Mouse (Mus musculus) lung, postnatal 14 days (tissue): ENCODE measurements around the gene Synj2.
A peak's percentile ranks its signal among the peaks of the same experiment; 100 is the strongest.

Experiments used
- DNase-seq: peaks from one replicate; pipeline ENCODE4 v3.0.0; 2021

The Synj2 gene

DNA sequence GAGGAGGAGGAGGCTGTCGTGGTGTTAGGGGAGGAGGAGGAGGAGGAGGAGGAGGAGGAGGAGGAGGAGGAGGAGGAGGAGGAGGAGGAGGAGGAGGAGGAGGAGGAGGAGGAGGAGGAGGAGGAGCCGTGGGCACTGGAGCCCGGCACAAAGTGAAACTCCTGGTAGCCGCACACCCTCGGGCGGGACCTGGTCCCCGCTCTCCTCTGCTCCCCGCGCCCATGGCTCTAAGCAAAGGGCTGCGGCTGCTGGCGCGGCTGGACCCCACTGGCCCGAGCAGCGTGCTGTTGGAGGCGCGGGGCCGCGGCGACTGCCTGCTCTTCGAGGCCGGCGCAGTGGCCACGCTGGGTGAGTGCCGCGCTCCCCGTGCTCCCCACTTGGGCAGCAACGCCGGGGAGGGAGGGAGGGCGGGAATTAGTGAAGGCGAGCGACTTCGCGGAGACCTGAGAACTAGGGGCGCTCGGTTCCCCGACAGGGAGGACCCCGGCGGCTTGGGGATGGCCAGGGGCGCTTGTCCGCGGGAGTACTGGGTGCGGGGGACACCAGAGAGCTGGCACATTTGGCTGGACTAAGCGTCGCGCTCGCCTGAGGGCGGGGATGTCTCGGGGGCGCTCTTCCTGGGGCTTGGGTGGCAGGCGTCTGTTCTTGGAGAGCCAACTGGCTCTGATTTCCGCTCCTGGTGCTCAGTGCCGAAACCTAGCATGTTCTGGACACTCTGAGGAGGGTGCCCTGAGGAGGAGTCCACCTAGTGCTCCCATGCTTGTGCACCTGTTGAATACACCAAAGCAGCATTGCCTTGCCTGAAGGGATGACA, at the start of gene Synj2:
Synj2 (plus strand) TSS at position 51 of the 814 bp plus-strand sequence.
- peak; percentile 61 for DNase-seq

GRCm38 (mm10) chr17:5891933-5892683, 49.0 kb upstream of the Synj2 start:
- DNase-seq, result no peak

DNA sequence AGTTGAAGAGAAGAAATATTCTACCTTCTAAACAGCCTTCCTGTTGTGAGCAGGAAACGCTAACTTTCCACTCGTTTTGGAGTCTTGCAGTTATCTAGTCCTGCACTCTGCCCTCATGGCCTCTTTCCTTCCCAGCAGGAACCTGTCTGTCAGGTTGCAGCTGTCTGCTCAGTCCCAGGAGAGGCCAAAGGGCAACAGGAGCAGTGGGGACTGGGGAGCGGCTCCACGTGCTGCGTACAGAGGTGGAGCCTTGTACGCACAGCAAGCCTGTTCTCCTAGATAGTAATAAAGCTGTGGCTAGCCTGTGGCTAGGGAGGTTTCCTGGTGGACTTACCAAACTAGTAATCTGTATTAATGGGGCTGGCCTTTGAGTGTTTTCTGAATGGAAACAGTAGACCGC, 48.0 kb upstream of the Synj2 start:
- no peak for DNase-seq

DNA sequence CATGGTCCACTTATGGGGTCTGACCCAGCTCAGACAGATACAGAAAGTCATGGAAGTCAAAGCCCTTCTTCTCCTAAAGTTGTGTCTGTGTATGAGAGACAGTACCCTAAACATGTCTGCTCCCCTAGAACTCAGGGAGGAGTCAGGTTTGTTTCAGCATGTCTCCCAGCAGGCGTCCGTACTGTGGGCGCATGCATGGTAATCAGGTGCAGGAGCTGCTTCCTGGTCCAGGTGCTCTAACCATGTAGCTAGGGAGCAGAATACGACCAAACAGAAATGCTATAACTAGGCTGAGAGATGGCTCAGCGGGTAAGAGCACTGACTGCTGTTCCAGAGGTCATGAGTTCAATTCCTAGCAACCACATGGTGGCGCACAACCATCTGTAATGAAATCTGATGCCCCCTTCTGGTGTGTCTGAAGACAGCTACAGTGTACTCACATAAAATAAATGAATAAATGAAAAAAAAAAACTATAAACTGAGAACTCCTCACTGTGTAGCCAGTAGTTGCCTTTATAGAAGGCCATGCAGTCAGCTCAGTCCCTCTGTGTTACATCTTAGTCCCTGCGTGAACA, 47.4 kb upstream of the Synj2 start:
- DNase-seq, result no peak

- DNase-seq, result no peak
Measured at GRCm38 (mm10) chr17:5896066-5896465, 45.0 kb upstream of the Synj2 start.

- no peak for DNase-seq
Measured at GRCm38 (mm10) chr17:5896607-5897006, 44.5 kb upstream of the Synj2 start.

DNA sequence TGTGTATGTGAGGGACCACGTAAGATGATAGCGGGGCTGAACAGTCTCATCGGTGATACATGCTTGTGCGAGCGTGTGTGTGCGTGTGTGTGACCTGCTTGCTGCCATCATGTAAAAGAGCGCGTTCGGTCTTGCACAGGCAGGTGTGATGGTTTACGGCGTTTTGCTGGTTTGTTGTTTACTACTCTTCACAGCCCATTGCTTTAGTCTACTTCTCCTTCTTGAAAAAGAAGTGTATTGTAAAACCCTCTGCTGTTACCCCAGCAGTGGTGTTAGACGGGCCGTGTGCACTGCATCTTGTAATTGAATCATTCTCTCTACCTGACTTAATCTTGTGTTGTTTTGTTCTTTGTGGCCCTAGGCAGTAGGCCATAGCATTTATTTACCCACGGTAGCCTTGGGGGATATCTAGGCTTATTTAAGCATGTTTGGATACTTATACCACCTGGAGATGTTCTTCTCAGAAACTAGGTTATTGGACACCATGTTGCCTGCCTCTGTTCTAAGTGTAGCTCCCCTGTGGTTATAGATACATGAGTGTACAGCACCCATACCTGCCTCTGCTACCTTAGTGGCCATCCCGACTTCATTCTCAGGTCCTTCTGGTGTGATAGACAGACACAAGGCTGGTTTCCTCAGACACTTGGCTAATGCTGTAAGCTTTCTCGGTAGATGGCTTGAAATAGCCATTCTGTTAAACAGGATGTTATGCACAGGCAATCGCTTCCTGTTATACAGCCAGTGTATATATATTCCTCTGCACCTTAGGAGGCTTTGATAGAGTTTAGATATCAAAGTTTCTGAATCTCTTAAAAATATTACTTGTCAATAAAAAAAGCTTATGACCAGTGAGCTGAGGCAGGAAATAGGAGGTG, 43.5 kb upstream of the Synj2 start:
- DNase-seq, result no peak

DNA sequence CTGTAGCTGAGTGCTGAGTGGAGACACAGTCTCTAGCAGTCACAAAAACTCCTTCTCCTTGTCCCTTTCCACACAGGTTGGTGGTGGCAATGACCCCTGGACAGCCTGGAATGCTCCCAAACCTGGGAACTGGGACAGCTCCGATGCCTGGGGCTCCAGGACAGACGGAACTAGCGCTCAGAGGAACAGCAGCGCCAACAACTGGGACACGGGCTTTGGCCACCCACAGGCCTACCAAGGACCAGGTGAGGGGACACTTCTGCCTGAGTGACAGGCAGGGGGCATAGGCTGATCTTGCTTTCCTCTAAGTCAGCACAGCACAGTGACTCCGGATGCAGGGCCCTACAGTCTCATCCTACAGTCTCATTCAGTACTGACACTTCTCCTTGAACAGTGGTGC, 41.8 kb upstream of the Synj2 start:
- no peak for DNase-seq

- DNase-seq, result no peak
Measured at GRCm38 (mm10) chr17:5901381-5901780, 39.7 kb upstream of the Synj2 start.

DNA sequence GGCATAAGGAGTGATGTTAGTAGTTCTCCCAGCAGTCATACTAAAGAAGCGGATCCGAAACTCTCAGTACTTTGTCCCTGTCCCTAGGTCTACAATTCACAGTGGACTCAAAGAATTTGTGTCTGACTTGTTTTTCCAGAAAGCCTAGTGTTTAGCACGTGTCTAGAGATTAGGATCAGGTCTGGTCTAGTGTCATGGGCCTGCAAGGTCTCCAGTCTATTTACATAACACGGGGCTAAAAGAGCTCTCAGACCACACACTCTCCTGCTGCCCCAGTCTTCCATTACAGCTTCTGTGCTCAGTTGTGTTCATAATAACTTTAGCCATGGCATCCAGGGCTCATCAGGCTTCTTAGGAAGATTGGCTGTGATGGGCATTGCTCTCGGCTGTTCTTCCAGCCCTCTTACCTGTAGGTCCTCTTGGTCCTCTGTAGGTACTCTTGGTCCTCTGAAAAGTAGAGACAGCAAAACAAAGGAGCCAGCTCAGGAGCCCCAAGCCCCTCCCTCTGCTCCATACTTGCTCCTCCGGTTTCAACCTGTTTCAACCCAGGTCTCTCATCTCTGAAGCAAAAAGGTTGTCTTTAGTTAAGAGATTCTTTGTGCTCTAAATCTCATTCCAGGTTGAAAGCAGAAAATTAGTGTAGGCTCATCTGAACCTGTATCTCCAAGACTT, 37.3 kb upstream of the Synj2 start:
- no peak for DNase-seq

GRCm38 (mm10) chr17:5909681-5910080, 31.4 kb upstream of the Synj2 start:
- DNase-seq, result no peak

GRCm38 (mm10) chr17:5911591-5911990, 29.5 kb upstream of the Synj2 start:
- no peak for DNase-seq

DNA sequence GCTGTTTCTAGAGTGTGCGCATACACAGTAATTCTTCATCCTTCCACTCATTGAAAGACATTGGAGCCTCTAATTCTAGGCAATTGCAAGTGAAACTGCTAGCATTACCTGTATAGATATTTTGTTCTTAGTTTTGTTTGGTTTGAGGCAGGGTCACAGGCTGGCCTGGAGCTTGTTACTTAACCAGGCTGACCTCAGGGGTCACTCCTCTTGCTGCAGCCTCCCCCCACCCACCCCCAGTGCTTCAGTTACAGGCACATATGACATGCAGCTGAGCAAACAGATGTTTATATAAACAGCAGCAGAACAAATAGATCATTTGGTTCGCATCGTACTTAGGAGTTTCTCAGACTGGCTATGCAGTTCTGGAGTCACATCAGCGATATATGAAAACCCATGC, 28.3 kb upstream of the Synj2 start:
- DNase-seq, result no peak

DNA sequence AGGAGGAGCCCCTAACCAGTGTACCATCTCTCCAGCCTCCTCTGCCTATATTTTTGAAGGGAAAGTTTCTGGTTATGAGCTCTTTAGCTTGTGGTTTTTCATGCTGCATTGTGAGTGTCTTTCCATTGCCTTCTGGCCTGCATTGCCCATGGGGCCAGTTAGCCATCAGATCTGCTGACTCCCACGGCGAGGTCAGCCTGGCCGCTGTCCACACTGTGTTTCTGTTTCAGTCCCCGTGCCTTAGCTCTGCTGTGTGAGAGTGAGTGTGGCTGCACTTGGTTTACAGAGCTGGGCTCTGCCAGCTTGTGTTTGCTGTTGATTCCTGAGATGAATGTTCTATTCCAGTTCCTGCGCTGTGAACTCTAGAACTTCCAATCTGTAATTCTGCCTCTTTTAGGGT, 26.9 kb upstream of the Synj2 start:
- no peak for DNase-seq

GRCm38 (mm10) chr17:5921954-5922353, 19.1 kb upstream of the Synj2 start:
- no peak for DNase-seq

DNA sequence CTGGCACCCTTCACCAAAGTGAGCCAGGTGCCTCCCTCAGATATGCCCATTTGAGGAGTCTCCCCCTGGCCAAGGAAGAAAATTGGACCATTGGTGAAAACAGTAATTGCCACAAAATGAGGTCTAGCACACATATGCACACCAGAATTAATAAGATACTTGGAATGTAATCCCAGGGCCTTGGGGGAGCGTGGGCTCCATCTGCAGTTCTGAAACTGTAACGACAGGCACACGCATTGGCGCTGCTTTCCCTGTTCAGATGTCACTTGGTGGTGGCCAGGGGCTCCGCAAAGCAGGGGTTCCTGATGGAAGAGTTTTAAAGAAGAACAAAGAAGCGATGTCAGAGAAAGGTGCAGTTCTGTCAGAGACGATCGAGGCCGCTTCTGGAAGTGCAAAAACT, 17.8 kb upstream of the Synj2 start:
- DNase-seq, result peak; percentile 23

DNA sequence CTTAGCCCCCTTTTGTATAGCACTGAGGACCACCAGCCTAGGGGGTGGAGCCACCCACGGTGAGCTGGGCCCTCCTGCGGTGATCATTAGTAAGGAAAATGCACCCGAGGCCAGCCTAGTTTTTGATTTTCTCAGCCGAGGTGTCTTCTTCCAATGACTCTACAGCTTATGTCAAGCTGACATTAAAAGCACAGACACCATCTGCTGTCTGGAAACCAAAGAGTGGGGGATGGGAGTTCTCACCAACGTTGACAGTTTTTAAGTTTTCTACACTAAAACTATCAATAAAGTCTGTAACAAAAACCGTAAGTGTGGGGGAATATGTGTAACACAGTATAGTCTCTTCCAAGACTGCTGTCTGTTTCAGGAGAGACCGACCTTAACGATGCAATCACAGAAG, 16.8 kb upstream of the Synj2 start:
- no peak for DNase-seq

GRCm38 (mm10) chr17:5926710-5927109, 14.4 kb upstream of the Synj2 start:
- DNase-seq, result no peak

DNA sequence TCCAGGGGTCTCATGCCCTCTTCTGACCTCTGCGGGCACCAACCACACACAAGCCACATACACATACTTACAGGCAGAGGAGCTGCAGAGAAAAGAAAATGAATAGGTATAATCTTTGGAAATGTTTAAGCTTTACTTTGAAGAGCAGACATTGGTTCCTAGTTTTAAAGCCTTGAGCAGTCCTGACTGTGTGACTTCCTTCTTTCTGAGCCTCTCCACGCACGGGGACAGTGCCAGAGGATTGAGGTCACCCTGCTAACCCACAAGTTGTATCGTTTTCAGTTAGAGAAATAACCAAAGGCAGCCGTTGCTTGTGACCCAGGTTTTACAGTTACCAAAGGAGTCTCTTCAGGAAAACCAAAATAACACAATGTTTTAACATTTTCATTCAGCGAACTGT, 12.0 kb upstream of the Synj2 start:
- DNase-seq, result no peak

- no peak for DNase-seq
Measured at GRCm38 (mm10) chr17:5932161-5932560, 8.9 kb upstream of the Synj2 start.

DNA sequence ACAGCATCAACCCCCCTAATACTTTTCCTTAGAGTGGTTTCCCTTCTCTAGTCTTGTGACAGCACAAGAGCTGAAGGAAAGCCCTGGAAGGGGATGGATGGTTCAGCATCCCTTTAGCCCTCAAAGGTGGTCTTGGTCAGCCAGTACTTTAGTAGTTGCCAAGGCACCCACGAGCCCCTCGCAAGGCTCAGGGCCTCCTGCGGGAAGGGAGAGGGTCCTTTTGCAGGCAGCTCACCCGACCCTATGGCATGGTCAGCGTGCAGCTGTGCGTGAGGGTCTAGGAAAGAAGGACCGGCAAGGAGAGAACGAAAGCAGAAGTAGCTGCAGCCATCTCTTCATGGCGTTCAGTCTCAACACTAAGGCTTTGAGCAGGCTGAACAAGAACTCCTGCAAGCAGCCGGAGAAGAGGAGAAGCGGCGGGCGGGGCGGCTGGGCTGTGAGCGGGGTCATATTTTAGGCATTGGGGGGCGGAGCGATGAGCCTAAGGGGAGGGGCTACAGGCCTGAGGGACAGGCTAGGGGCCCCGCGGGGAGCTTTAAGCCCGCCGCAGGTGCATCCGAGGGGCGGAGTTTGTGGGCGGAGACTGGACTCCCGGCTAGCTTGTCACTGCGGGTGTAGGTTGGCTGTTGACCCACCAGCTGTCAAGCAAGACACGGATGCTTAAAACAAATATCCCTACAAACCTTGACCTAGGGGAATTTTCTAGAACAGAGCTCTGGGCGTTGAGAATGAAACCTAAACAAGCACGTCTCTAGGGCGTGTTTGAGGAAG, 6.3 kb upstream of the Synj2 start:
- peak; percentile 80 for DNase-seq

DNA sequence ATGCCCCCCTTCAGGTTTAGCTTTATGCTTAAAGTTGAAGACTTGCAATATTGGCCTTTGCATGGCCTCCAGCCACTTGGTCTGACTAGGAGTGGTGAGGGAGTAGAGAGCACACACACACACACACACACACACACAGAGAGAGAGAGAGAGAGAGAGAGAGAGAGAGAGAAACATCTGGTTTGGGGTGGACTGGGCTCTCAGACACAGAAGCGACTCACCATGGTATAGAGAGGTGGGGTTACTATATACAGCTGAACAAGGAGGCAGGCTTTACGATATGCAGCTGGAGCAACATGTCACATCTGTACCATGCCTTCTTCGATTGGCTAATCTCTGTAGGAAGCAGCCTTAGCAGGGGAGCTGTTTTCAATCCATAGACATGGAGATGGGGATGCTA, 5.4 kb upstream of the Synj2 start:
- DNase-seq, result no peak
